Mouse (Mus musculus): ENCODE results near the gene Smchd1.

The Smchd1 gene

DNA sequence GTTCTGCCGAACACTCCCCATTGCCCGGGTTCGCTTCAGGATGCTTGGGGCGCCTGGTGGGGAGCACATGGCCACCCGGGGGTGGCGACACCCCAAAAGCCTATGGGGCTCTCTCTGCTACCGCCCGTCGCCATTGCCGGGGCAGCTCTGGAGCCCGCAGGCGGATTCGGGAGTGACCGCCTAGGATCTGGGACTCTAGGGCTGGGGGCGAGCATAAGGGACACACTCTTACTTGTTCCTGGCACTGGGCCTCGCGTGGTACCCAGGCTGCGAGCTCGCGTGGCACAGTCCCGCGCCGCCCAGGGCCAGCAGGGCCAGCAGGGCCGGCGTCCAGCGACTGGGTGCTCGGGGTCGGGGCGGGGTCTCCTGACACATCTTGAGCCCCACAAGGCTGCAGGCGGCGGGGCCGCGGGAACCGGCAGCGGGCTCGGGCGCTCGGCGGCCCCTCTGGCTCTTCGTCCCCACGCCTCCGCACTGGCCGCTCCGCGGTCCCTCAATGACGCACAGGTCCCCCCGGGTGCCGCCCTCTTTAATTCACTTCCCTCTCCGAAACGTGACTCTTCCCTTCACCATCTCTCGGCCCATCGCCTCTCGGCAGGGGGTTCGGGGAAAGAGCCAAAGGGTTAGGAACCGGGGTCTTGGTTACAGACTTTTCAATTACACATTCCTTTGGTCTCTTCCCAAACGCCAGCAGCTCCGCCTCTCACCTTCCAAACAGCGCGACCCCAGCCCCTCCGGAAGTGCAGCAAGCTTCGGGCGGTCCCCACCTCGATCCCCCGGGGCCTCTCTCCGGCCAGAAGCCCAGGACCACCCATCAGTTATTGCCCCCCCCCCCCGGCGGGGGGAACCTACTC is 164.4 kb downstream of the Smchd1 start:
- peak; percentile 43 to 44 for DNase-seq (ENCODE audit: low spot score in 2 of 2)

GRCm38 (mm10) chr17:71309711-71310485 is 165.2 kb downstream of the Smchd1 start:
- DNase-seq (ENCODE audit: low spot score in 2 of 2): no peak

GRCm38 (mm10) chr17:71309141-71309540 is 166.0 kb downstream of the Smchd1 start:
- no peak for DNase-seq (ENCODE audit: low spot score in 2 of 2)

- DNase-seq (ENCODE audit: low spot score in 2 of 2): no peak
Measured at GRCm38 (mm10) chr17:71308296-71308695, 166.8 kb downstream of the Smchd1 start.

DNA sequence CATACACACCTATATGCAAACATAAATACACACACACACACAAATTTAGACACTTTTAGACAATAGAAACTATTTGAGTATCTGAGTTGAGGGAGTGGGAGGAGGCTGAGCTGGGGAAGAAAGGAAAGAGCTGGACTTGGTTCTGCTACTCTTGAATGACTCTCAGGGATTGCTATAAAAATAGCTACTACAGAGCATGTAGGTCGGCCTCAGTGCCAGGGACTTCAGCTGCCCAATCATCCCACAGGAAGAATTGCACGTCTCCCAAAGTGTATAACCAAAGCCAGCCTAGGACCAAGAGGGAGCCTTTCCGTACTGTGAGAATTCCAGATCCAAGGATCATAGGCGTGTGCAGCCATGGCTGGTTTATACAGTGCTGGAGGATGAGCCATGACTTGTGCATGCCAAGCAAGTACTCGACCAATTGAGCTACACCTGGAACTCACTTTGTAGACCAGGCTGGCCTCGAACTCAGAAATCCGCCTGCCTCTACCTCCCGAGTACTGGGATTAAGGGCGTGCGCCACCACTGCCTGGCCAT is 167.8 kb downstream of the Smchd1 start:
- no peak for DNase-seq (ENCODE audit: low spot score in 2 of 2)

- no peak for DNase-seq (ENCODE audit: low spot score in 2 of 2)
Measured at GRCm38 (mm10) chr17:71306716-71307115, 168.4 kb downstream of the Smchd1 start.

GRCm38 (mm10) chr17:71306091-71306490 is 169.1 kb downstream of the Smchd1 start:
- no peak for DNase-seq (ENCODE audit: low spot score in 2 of 2)

DNA sequence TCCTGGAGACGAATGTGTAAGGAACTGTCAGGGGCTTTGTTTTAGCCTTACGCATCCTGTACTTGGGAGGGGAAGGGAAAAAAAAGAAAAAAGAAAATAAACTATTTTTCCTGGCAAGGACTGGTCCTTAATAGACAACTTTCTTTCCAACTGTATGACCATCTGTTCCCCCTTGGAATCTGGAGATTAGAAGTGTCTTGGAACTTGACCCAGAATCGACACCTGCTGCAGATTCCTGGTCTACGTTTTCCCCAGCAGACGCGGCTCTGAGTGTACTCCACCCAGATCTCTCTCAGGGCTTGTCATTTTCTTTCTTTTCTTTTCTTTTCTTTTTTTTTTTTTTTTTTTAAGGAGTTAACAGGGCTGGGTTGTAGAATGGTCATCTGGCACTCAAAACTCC is 171.7 kb downstream of the Smchd1 start:
- no peak for DNase-seq (ENCODE audit: low spot score in 2 of 2)

DNA sequence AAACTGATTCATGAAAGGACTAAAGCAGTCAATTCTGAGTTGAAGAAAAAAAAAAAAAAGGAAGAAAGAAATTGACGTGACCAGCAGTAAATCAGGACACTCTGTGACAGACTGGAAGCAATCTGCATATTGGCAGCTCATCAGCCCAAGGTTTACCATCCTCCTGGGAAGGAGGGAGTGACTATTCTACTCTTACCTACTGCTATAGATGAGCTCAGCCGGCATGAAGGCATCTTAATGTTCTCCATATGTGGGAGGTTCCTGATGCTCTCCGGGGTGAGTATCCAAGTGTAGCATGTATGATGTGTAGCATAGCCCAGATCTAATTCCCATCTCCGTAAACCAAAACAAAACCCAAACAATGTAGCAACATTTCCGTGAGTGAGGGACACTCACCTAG is 173.7 kb downstream of the Smchd1 start:
- DNase-seq (ENCODE audit: low spot score in 2 of 2): no peak

- no peak for DNase-seq (ENCODE audit: low spot score in 2 of 2)
Measured at GRCm38 (mm10) chr17:71300338-71300737, 174.8 kb downstream of the Smchd1 start.

GRCm38 (mm10) chr17:71299879-71300278 is 175.3 kb downstream of the Smchd1 start:
- no peak for DNase-seq (ENCODE audit: low spot score in 2 of 2)

- DNase-seq (ENCODE audit: low spot score in 2 of 2): no peak
Measured at GRCm38 (mm10) chr17:71294570-71294969, 180.6 kb downstream of the Smchd1 start.
